Mouse (Mus musculus) cerebellum, adult 2 months (tissue): Measurements from ENCODE around the gene Syne4.

Source experiments
- CTCF ChIP-seq: fragments of 200-500 bp; IDR thresholded peaks from 2 replicates; pipeline ENCODE4 v1.5.1; 2011; ENCODE audit warnings: low read depth, mild to moderate bottlenecking, control low read depth, low read length, moderate library complexity, borderline replicate concordance; ENCODE audit not compliant: insufficient read depth
- POLR2A ChIP-seq: fragments of 200-500 bp; IDR thresholded peaks from 2 replicates; pipeline ENCODE4 v1.6.1; 2011; ENCODE audit warnings: low read length, control low read depth, borderline replicate concordance; ENCODE audit not compliant: insufficient read depth

GRCm38 (mm10) chr7:30289071-30289713, 25.4 kb upstream of the Syne4 start:
- TF ChIP-seq CTCF (no peak), POLR2A (no peak)
